Mouse (Mus musculus) stomach, embryonic 16.5 days (tissue): ENCODE measurements around the gene Lysmd3. TPM values are rescaled to one million over a fixed set of nuclear protein-coding genes. Genes with fewer than 3 reads are reported as not detected.
"Not testable (repeated sequence)": the region's sequence is repeated elsewhere in the genome, so short reads cannot be mapped to it uniquely, and the experiment has no call there.

Source experiments
- ATAC-seq: fragments of 200-750 bp; cut with Nextera tagmentation; 2 replicates; pipeline ENCODE4 v1.8.0; 2017; ENCODE audit warnings: moderate number of reproducible peaks, moderate TSS enrichment; ENCODE audit not compliant: insufficient read depth, low FRiP score
- H3K27ac ChIP-seq: fragments of 300-500 bp; sonication (generic); 2 replicates; pipeline ENCODE4 v1.5.1; 2014; ENCODE audit warnings: low read length
- H3K27me3 ChIP-seq: fragments of 300-500 bp; sonication (generic); 2 replicates; pipeline ENCODE4 v1.6.1; 2014; ENCODE audit warnings: low read length, control low read depth, mixed read lengths; ENCODE audit not compliant: control insufficient read depth, insufficient read depth
- H3K36me3 ChIP-seq: fragments of 300-500 bp; sonication (generic); 2 replicates; pipeline ENCODE4 v1.6.1; 2014; ENCODE audit warnings: low read length; ENCODE audit not compliant: control insufficient read depth, insufficient read depth
- H3K4me1 ChIP-seq: fragments of 300-500 bp; sonication (generic); 2 replicates; pipeline ENCODE4 v1.6.1; 2014; ENCODE audit warnings: low read length, control low read depth, mixed read lengths; ENCODE audit not compliant: control insufficient read depth, insufficient read depth
- H3K4me2 ChIP-seq: fragments of 300-500 bp; sonication (generic); 2 replicates; pipeline ENCODE4 v1.6.1; 2014; ENCODE audit warnings: low read depth, low read length, mixed read lengths
- H3K4me3 ChIP-seq: fragments of 300-500 bp; sonication (generic); replicated peaks from 2 replicates; pipeline ENCODE4 v1.5.1; 2014; ENCODE audit warnings: mild to moderate bottlenecking, low read length
- H3K9ac ChIP-seq: fragments of 300-500 bp; sonication (generic); 2 replicates; pipeline ENCODE4 v1.6.1; 2014; ENCODE audit warnings: low read length
- H3K9me3 ChIP-seq: fragments of 300-500 bp; sonication (generic); replicated peaks from 2 replicates; pipeline ENCODE4 v1.6.1; 2016; ENCODE audit warnings: low read length, control low read depth; ENCODE audit not compliant: control insufficient read depth
- WGBS: fragments of 180-500 bp; shearing (Covaris S2); extraction: QIAGEN DNeasy Blood & Tissue Kit; methylation state at CpG from one replicate; pipeline ENCODE4 v1.1.7; 2014; 5-methylcytosine and 5-hydroxymethylcytosine counted together
- polyA plus RNA-seq: library from polyadenylated mRNA; unstranded; fragments of >200 nt; fragmentation: Nextera tagmentation; extraction: Ambion mirVana; gene quantifications from 2 replicates; pipeline ENCODE4 v1.2.1, GENCODE M21; 2015

Lysmd3 gene
- polyA plus RNA-seq, 1 experiment from 2014 or later: 27.8 TPM

GRCm38 (mm10) chr13:81641289-81642045 lies 16.0 kb upstream of the Lysmd3 start:
- 0 out of 2 replicates have a peak, but pooled peaks cover 4% of the 10 kb centered on the region for H3K4me1 ChIP-seq
- no peaks in the 10 kb centered on the region; the same call in 1 of the 2 replicates for H3K27me3 ChIP-seq
- ATAC-seq: no peak
- peak overlapping the region; percentile 36; the same call in 1 of the 2 replicates for H3K4me2 ChIP-seq
- H3K9ac ChIP-seq: no peak overlapping the region
- no peaks in the 10 kb centered on the region for H3K9me3 ChIP-seq
- H3K27ac ChIP-seq: no peak overlapping the region
- H3K36me3 ChIP-seq: no peaks in the 10 kb centered on the region
- no peak overlapping the region for H3K4me3 ChIP-seq
- 13% methylated on average over 8 of the region's 8 CpGs for WGBS

- WGBS: 54% methylated on average over 7 of the region's 7 CpGs
Observed at GRCm38 (mm10) chr13:81642491-81643149, 14.8 kb upstream of the Lysmd3 start.

GRCm38 (mm10) chr13:81644047-81644565 lies 13.4 kb upstream of the Lysmd3 start:
- Histone ChIP-seq H3K27ac (no peak overlapping the region), H3K9me3 (no peaks in the 10 kb centered on the region), H3K4me1 (0 out of 2 replicates have a peak, but pooled peaks cover 4% of the 10 kb centered on the region), H3K4me2 (no peak overlapping the region), H3K36me3 (no peaks in the 10 kb centered on the region), H3K4me3 (no peak overlapping the region), H3K9ac (no peak overlapping the region), H3K27me3 (no peaks in the 10 kb centered on the region)
- WGBS: 87% methylated on average over 11 of the region's 11 CpGs
- ATAC-seq: no peak

More at GRCm38 (mm10) chr13:81642491-81643149, 14.8 kb upstream of the Lysmd3 start:
- 0 out of 2 replicates have a peak, but pooled peaks cover 4% of the 10 kb centered on the region for H3K4me1 ChIP-seq
- H3K9me3 ChIP-seq: no peaks in the 10 kb centered on the region
- H3K36me3 ChIP-seq: no peaks in the 10 kb centered on the region
- ATAC-seq: no peak; the same call in 1 of the 2 replicates
- H3K4me2 ChIP-seq: no peak overlapping the region
- H3K4me3 ChIP-seq: no peak overlapping the region
- H3K27me3 ChIP-seq: no peaks in the 10 kb centered on the region; the same call in 1 of the 2 replicates
- no peak overlapping the region for H3K9ac ChIP-seq
- no peak overlapping the region for H3K27ac ChIP-seq

- Histone ChIP-seq H3K4me2 (no peak overlapping the region), H3K27ac (no peak overlapping the region), H3K4me1 (0 out of 2 replicates have a peak, but pooled peaks cover 3% of the 10 kb centered on the region), H3K9me3 (no peaks in the 10 kb centered on the region), H3K9ac (no peak overlapping the region), H3K27me3 (no peaks in the 10 kb centered on the region), H3K4me3 (no peak overlapping the region), H3K36me3 (no peaks in the 10 kb centered on the region)
- ATAC-seq: no peak
- 74% methylated on average over 6 of the region's 6 CpGs for WGBS
Observed at GRCm38 (mm10) chr13:81646348-81646747, 11.1 kb upstream of the Lysmd3 start.

GRCm38 (mm10) chr13:81650382-81650781 lies 7.1 kb upstream of the Lysmd3 start:
- not testable (repeated sequence) for H3K4me2 ChIP-seq, H3K9ac ChIP-seq, H3K27me3 ChIP-seq, H3K27ac ChIP-seq, H3K9me3 ChIP-seq, H3K4me3 ChIP-seq, ATAC-seq, H3K4me1 ChIP-seq, H3K36me3 ChIP-seq
- WGBS: 65% methylated on average over 5 of the region's 6 CpGs

- H3K4me1 ChIP-seq: peaks cover 10% of the 10 kb centered on the region
- H3K9ac ChIP-seq: no peak overlapping the region
- H3K4me3 ChIP-seq: no peak overlapping the region
- H3K4me2 ChIP-seq: peak overlapping the region; percentile 66
- no peaks in the 10 kb centered on the region for H3K36me3 ChIP-seq
- H3K27me3 ChIP-seq: no peaks in the 10 kb centered on the region
- WGBS: 21% methylated on average over 14 of the region's 14 CpGs
- H3K9me3 ChIP-seq: peaks cover 3% of the 10 kb centered on the region; the same call in 1 of the 2 replicates
- no peak overlapping the region for H3K27ac ChIP-seq
- no peak for ATAC-seq
Observed at GRCm38 (mm10) chr13:81656091-81656850, 1.2 kb upstream of the Lysmd3 start.

GRCm38 (mm10) chr13:81657008-81657350 lies 484 bp upstream of the Lysmd3 start:
- Histone ChIP-seq H3K4me1 (peaks cover 10% of the 10 kb centered on the region), H3K4me3 (peak overlapping the region; percentile 87), H3K9me3 (peaks cover 3% of the 10 kb centered on the region; the same call in 1 of the 2 replicates), H3K4me2 (peak overlapping the region; percentile 66), H3K27me3 (no peaks in the 10 kb centered on the region), H3K27ac (peak overlapping the region; percentile 94), H3K9ac (peak overlapping the region; percentile 75), H3K36me3 (no peaks in the 10 kb centered on the region)
- ATAC-seq: no peak
- WGBS: 17% methylated on average over 5 of the region's 5 CpGs

GRCm38 (mm10) chr13:81658053-81658752 lies 740 bp downstream of the Lysmd3 start:
- Histone ChIP-seq H3K4me3 (peak overlapping the region; percentile 87), H3K9ac (peak overlapping the region; percentile 92), H3K4me1 (peaks cover 10% of the 10 kb centered on the region), H3K9me3 (peaks cover 3% of the 10 kb centered on the region; the same call in 1 of the 2 replicates), H3K36me3 (no peaks in the 10 kb centered on the region), H3K27me3 (no peaks in the 10 kb centered on the region), H3K4me2 (peak overlapping the region; percentile 87), H3K27ac (peak overlapping the region; percentile 87)
- peak; percentile 5; the same call in 1 of the 2 replicates for ATAC-seq
- 3% methylated on average over 21 of the region's 21 CpGs for WGBS
